Mouse (Mus musculus): Measurements from ENCODE around the gene Ces2e. TPM values are rescaled to one million over a fixed set of nuclear protein-coding genes. Genes with fewer than 3 reads are reported as not detected.
"Not testable (repeated sequence)": the region's sequence is repeated elsewhere in the genome, so short reads cannot be mapped to it uniquely, and the experiment has no call there.

Ces2e gene
- polyA plus RNA-seq (2015; fragmentation: Nextera tagmentation; extraction: Ambion mirVana) = not detected in 2 replicates

- Histone ChIP-seq H3K4me2 (replicated peaks) (no peak within 1 kb of the TSS), H3K4me1 (replicated peaks) (no peaks in the 10 kb centered on the region), H3K36me3 (no peaks in the 10 kb centered on the region), H3K27me3 (no peaks in the 10 kb centered on the region), H3K9me3 (no peaks in the 10 kb centered on the region), H3K27ac (no peak within 1 kb of the TSS), H3K4me3 (replicated peaks) (no peak within 1 kb of the TSS), H3K9ac (replicated peaks) (no peak within 1 kb of the TSS)
- ATAC-seq = no peak
- 82% methylated on average over 5 of the region's 5 CpGs for whole genome bisulfite sequencing
These were observed at the start of gene Ces2e for GRCm38 (mm10) chr8:104925972-104926596. Ces2e (plus strand) TSS chr8:104926260.

- not testable (repeated sequence) for ATAC-seq; H3K9ac ChIP-seq (replicated peaks); H3K27me3 ChIP-seq; H3K27ac ChIP-seq; H3K4me1 ChIP-seq (replicated peaks); H3K36me3 ChIP-seq; H3K4me2 ChIP-seq (replicated peaks); H3K9me3 ChIP-seq; H3K4me3 ChIP-seq (replicated peaks)
- no CpG with 5 or more reads among the region's 4 CpGs for WGBS
These were observed 39.7 kb upstream of the Ces2e start for GRCm38 (mm10) chr8:104886223-104886926.

- Histone ChIP-seq H3K9me3 (no peaks in the 10 kb centered on the region), H3K36me3 (no peaks in the 10 kb centered on the region), H3K27me3 (no peaks in the 10 kb centered on the region), H3K4me1 (replicated peaks) (no peaks in the 10 kb centered on the region), H3K27ac (no peak overlapping the region), H3K4me3 (replicated peaks) (no peak overlapping the region), H3K4me2 (replicated peaks) (no peak overlapping the region), H3K9ac (replicated peaks) (no peak overlapping the region)
- ATAC-seq = no peak
- WGBS = 92% methylated on average over 2 of the region's 2 CpGs
These were observed 24.3 kb upstream of the Ces2e start for GRCm38 (mm10) chr8:104901746-104902145.

DNA sequence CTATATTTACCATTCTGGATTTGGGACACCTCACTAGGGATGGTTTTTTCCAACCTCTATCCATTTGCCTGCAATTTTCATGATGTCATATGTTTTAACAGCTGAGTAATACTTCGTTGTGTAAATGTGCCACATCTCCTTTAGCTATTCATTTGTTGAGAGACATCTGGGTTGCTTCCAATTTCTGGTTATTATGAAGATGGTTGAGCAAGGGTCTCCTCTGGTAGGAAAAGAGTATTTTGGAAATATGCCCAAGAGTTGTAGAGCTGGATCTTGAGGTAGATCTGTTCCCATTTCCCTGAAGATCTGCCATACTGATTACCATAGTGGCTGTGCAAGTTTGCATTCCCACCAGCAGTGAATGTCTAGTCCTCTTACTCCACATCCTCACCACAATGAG, 18.9 kb upstream of the Ces2e start:
- no peak for ATAC-seq
- no peak overlapping the region for H3K9ac ChIP-seq (replicated peaks)
- H3K27me3 ChIP-seq = no peaks in the 10 kb centered on the region
- no peaks in the 10 kb centered on the region for H3K36me3 ChIP-seq
- H3K9me3 ChIP-seq = no peaks in the 10 kb centered on the region
- H3K27ac ChIP-seq = no peak overlapping the region
- no peak overlapping the region for H3K4me2 ChIP-seq (replicated peaks)
- H3K4me1 ChIP-seq (replicated peaks) = no peaks in the 10 kb centered on the region
- WGBS = 65% methylated on average over 1 of the region's 1 CpGs
- H3K4me3 ChIP-seq (replicated peaks) = no peak overlapping the region

DNA sequence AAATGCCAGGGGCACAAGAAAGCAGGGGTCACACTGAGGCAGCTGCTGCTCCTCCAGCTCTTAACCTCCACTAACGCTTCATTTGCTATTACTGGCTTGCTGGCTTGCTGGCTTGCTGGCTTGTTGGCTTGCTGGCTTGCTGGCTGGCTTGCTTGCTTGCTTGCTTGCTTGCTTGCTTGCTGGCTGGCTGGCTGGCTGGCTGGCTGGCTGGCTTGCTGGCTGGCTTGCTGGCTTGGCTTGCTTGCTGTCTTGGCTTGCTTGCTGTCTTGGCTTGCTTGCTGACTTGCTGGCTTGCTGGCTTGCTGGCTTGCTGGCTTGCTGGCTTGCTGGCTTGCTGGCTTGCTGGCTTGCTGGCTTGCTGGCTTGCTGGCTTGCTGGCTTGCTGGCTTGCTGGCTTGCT, 17.0 kb upstream of the Ces2e start:
- not testable (repeated sequence) for ATAC-seq

GRCm38 (mm10) chr8:104909651-104910050, 16.4 kb upstream of the Ces2e start:
- not testable (repeated sequence) for H3K36me3 ChIP-seq; H3K9me3 ChIP-seq; H3K4me3 ChIP-seq (replicated peaks); H3K4me2 ChIP-seq (replicated peaks); ATAC-seq; H3K9ac ChIP-seq (replicated peaks); H3K27ac ChIP-seq; H3K4me1 ChIP-seq (replicated peaks); H3K27me3 ChIP-seq
- WGBS = 95% methylated on average over 10 of the region's 10 CpGs

More for the DNA sequence above, 17.0 kb upstream of the Ces2e start:
- not testable (repeated sequence) for H3K27me3 ChIP-seq; H3K9ac ChIP-seq (replicated peaks); H3K4me1 ChIP-seq (replicated peaks); H3K27ac ChIP-seq; H3K36me3 ChIP-seq; H3K4me2 ChIP-seq (replicated peaks); H3K9me3 ChIP-seq; H3K4me3 ChIP-seq (replicated peaks)
- 65% methylated on average over 1 of the region's 1 CpGs for WGBS

- no peaks in the 10 kb centered on the region for H3K9me3 ChIP-seq
- ATAC-seq = no peak
- H3K27ac ChIP-seq = no peak overlapping the region
- H3K36me3 ChIP-seq = no peaks in the 10 kb centered on the region
- H3K4me2 ChIP-seq (replicated peaks) = no peak overlapping the region
- H3K4me3 ChIP-seq (replicated peaks) = no peak overlapping the region
- H3K27me3 ChIP-seq = no peaks in the 10 kb centered on the region
- no peak overlapping the region for H3K9ac ChIP-seq (replicated peaks)
- H3K4me1 ChIP-seq (replicated peaks) = no peaks in the 10 kb centered on the region
- 93% methylated on average over 3 of the region's 3 CpGs for WGBS
These were observed 1.2 kb downstream of the Ces2e start for GRCm38 (mm10) chr8:104927301-104927700.

DNA sequence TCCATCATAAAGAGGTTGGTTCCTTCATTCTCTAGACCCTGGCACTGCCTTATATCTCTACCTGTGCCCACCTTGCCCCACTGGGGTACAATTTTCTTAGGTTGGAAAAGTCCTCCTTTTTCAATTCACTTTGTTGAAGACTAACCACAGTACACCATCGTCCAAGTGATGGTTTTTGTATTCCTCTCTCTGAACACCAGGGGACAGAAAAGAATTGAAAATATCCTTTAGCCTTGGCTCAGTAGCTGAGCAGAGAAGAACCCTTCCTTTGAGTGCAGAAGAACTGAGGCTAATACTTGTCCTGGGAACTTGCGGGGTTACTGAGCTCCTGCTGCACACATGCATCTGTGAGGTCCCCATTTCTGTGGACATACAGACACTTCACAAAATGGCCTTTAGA, 18.6 kb downstream of the Ces2e start:
- Histone ChIP-seq H3K9ac (replicated peaks) (no peak overlapping the region), H3K27me3 (no peaks in the 10 kb centered on the region), H3K4me3 (replicated peaks) (no peak overlapping the region), H3K4me1 (replicated peaks) (no peaks in the 10 kb centered on the region), H3K36me3 (no peaks in the 10 kb centered on the region), H3K4me2 (replicated peaks) (no peak overlapping the region), H3K9me3 (no peaks in the 10 kb centered on the region), H3K27ac (no peak overlapping the region)
- ATAC-seq = no peak
- WGBS = 91% methylated on average over 2 of the region's 2 CpGs

DNA sequence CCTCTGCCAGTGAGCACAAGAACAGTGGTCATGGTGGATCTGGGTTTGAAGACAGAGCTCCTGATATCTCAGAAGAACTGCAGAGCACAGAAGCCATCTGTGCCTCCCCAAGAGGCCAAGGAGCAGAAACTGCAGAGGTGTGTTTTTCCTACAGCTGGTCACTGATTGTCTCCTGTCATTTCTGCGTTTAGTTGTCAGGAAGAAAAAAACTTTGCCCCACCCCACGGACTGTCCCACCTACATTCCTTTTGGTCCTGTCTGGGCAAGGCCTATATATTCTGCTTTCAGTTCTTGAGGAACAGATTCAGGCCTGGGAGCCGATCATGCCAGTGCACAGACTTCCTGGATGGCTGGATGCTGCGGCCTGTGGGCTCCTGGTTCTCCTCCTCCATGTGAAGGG, 21.0 kb downstream of the Ces2e start, which contains the start of gene Ces2f:
Ces2f (plus strand) TSS at position 301 of the 400 bp plus-strand sequence.
- WGBS = 82% methylated on average over 4 of the region's 4 CpGs
- ATAC-seq = no peak
- Histone ChIP-seq H3K27me3 (no peaks in the 10 kb centered on the region), H3K4me3 (replicated peaks) (no peak within 1 kb of the TSS), H3K9ac (replicated peaks) (no peak within 1 kb of the TSS), H3K9me3 (no peaks in the 10 kb centered on the region), H3K4me1 (replicated peaks) (no peaks in the 10 kb centered on the region), H3K4me2 (replicated peaks) (no peak within 1 kb of the TSS), H3K27ac (no peak within 1 kb of the TSS), H3K36me3 (no peaks in the 10 kb centered on the region)

DNA sequence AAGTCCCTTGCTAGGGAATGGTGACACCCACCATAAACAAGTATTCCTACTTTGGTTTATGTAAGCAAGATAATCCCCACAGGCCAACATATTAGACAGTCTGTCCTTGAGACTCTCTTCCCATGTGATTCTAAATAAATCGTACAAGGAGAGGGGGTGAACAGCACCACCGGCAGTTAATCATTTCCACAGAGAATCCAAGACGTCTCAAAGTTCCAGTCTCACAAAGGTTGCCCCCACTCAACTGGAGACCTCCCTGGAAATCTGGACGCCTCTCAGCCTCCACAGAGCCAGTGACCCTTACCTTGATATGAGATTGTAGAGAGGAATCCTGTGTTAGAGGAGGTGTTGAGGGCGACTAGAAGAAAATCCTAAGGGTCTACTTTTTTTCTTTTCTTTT, 23.0 kb downstream of the Ces2e start:
- no peaks in the 10 kb centered on the region for H3K4me1 ChIP-seq (replicated peaks)
- ATAC-seq = no peak
- no peak overlapping the region for H3K27ac ChIP-seq
- H3K36me3 ChIP-seq = no peaks in the 10 kb centered on the region
- H3K4me3 ChIP-seq (replicated peaks) = no peak overlapping the region
- no peaks in the 10 kb centered on the region for H3K27me3 ChIP-seq
- H3K9ac ChIP-seq (replicated peaks) = no peak overlapping the region
- H3K9me3 ChIP-seq = no peaks in the 10 kb centered on the region
- 84% methylated on average over 5 of the region's 5 CpGs for WGBS
- no peak overlapping the region for H3K4me2 ChIP-seq (replicated peaks)

GRCm38 (mm10) chr8:104961537-104961961, 35.5 kb downstream of the Ces2e start, which contains the start of gene Ces2g:
Ces2g (plus strand) TSS chr8:104961718.
- 75% methylated on average over 5 of the region's 5 CpGs for WGBS
- ATAC-seq = no peak
- no peak within 1 kb of the TSS for H3K4me3 ChIP-seq (replicated peaks)
- H3K27me3 ChIP-seq = no peaks in the 10 kb centered on the region
- no peaks in the 10 kb centered on the region for H3K4me1 ChIP-seq (replicated peaks)
- H3K9me3 ChIP-seq = no peaks in the 10 kb centered on the region
- no peak within 1 kb of the TSS for H3K27ac ChIP-seq
- H3K36me3 ChIP-seq = no peaks in the 10 kb centered on the region
- no peak within 1 kb of the TSS for H3K9ac ChIP-seq (replicated peaks)
- no peak within 1 kb of the TSS for H3K4me2 ChIP-seq (replicated peaks)

- Histone ChIP-seq H3K36me3 (no peaks in the 10 kb centered on the region), H3K4me2 (replicated peaks) (no peak overlapping the region), H3K27me3 (no peaks in the 10 kb centered on the region), H3K9me3 (no peaks in the 10 kb centered on the region), H3K4me1 (replicated peaks) (no peaks in the 10 kb centered on the region), H3K4me3 (replicated peaks) (no peak overlapping the region), H3K9ac (replicated peaks) (no peak overlapping the region), H3K27ac (no peak overlapping the region)
- no peak for ATAC-seq
- 83% methylated on average over 8 of the region's 8 CpGs for WGBS
These were observed 36.3 kb downstream of the Ces2e start for GRCm38 (mm10) chr8:104962229-104962901.

Data from midbrain, embryonic 13.5 days (tissue).